Mouse (Mus musculus) CH12.LX (cell line): ENCODE data around the gene Col23a1. TPM values are rescaled to one million over a fixed set of nuclear protein-coding genes. Genes with fewer than 3 reads are reported as not detected.

Experiments used
- DNase-seq: peaks from one replicate; pipeline ENCODE4 v3.0.0-alpha.2; 2013; ENCODE audit errors: extremely low read depth
- H3K27ac ChIP-seq: 2 replicates; pipeline ENCODE4 v1.5.1; 2012; ENCODE audit warnings: low read depth, mild to moderate bottlenecking, control low read depth, moderate library complexity; ENCODE audit not compliant: insufficient read depth
- H3K27me3 ChIP-seq: replicated peaks from 2 replicates; pipeline ENCODE3; 2012; ENCODE audit warnings: inconsistent platforms
- H3K36me3 ChIP-seq, 2 experiments: replicated peaks in 1 of 2; 2 replicates each; pipeline versions ENCODE3 to v1.6.1; 2012; ENCODE audit warnings: inconsistent platforms in 1 of 2, low read length in 1 of 2, mild to moderate bottlenecking in 1 of 2, mixed read lengths in 1 of 2, moderate library complexity in 1 of 2; ENCODE audit not compliant: control insufficient read depth in 1 of 2, insufficient read depth in 1 of 2
- H3K4me1 ChIP-seq, 2 experiments: 2 replicates each; pipeline ENCODE4 v1.6.1; 2012; ENCODE audit warnings: inconsistent platforms in 1 of 2, moderate library complexity in 1 of 2; ENCODE audit not compliant: insufficient read depth in 2 of 2, control insufficient read depth in 1 of 2
- H3K4me2 ChIP-seq: 2 replicates; pipeline ENCODE4 v1.6.1; 2012; ENCODE audit warnings: low read depth, mild to moderate bottlenecking, control low read depth; ENCODE audit not compliant: poor library complexity, insufficient read depth, severe bottlenecking
- H3K4me3 ChIP-seq, 3 experiments: fragments of 150-350 bp in 1 of 3; sonication (generic) in 1 of 3; replicated peaks in 1 of 3; 2 replicates each; pipeline versions ENCODE3 to v1.5.1; 2011 to 2012; ENCODE audit warnings: low read depth in 2 of 3, low read length in 2 of 3, mild to moderate bottlenecking in 2 of 3, moderate library complexity in 2 of 3, control low read depth in 1 of 3, improper control_type of control experiment in 1 of 3, inconsistent platforms in 1 of 3, mixed read lengths in 1 of 3; ENCODE audit not compliant: poor library complexity in 1 of 3
- H3K79me2 ChIP-seq: replicated peaks from 2 replicates; pipeline ENCODE4 v1.6.1; 2012; ENCODE audit warnings: mild to moderate bottlenecking, moderate library complexity; ENCODE audit not compliant: control insufficient read depth, poor library complexity, insufficient read depth, severe bottlenecking; ENCODE audit errors: extremely low read depth
- H3K9ac ChIP-seq: 2 replicates; pipeline ENCODE4 v1.6.1; 2012; ENCODE audit warnings: low read depth, mild to moderate bottlenecking, control low read depth, moderate library complexity; ENCODE audit not compliant: insufficient read depth
- H3K9me3 ChIP-seq: replicated peaks from 2 replicates; pipeline ENCODE3; 2012; ENCODE audit warnings: low read length, inconsistent platforms, mixed read lengths
- BHLHE40 ChIP-seq: IDR thresholded peaks from 2 replicates; pipeline ENCODE4 v1.6.1; 2011; ENCODE audit warnings: mild to moderate bottlenecking, low read depth, low read length, improper control_type of control experiment
- CHD1 ChIP-seq: IDR thresholded peaks from 2 replicates; pipeline ENCODE4 v1.6.1; 2012; ENCODE audit warnings: low read depth, low read length, improper control_type of control experiment, inconsistent platforms
- CHD2 ChIP-seq: IDR thresholded peaks from 2 replicates; pipeline ENCODE4 v1.6.1; 2011; ENCODE audit warnings: low read length, improper control_type of control experiment
- CTCF ChIP-seq, 2 experiments: IDR thresholded peaks in 1 of 2; conservative IDR thresholded peaks in 1 of 2; 2 replicates each; pipeline ENCODE4 v1.5.1; 2011 to 2012; ENCODE audit warnings: low read depth in 2 of 2, low read length in 2 of 2, improper control_type of control experiment in 1 of 2, inconsistent platforms in 1 of 2, mild to moderate bottlenecking in 1 of 2, moderate library complexity in 1 of 2
- E2F4 ChIP-seq: IDR thresholded peaks from 2 replicates; pipeline ENCODE4 v1.6.1; 2011; ENCODE audit warnings: low read depth, low read length, improper control_type of control experiment; ENCODE audit not compliant: insufficient replicate concordance
- ELF1 ChIP-seq: IDR thresholded peaks from 2 replicates; pipeline ENCODE4 v1.6.1; 2014; ENCODE audit warnings: low read depth, mild to moderate bottlenecking, inconsistent platforms, low read length, improper control_type of control experiment
- ETS1 ChIP-seq: conservative IDR thresholded peaks from 2 replicates; pipeline ENCODE4 v1.6.1; 2012; ENCODE audit warnings: low read depth, mild to moderate bottlenecking, inconsistent platforms, low read length, improper control_type of control experiment, moderate library complexity
- GABPA ChIP-seq: IDR thresholded peaks from 2 replicates; pipeline ENCODE4 v1.6.1; 2012; ENCODE audit warnings: low read depth, low read length, improper control_type of control experiment, inconsistent platforms; ENCODE audit not compliant: insufficient replicate concordance
- IRF4 ChIP-seq: IDR thresholded peaks from 2 replicates; pipeline ENCODE4 v1.6.1; 2014; ENCODE audit warnings: low read depth, mild to moderate bottlenecking, inconsistent platforms, low read length, improper control_type of control experiment
- JUND ChIP-seq: conservative IDR thresholded peaks from 2 replicates; pipeline ENCODE4 v1.6.1; 2011; ENCODE audit warnings: low read depth, low read length, improper control_type of control experiment
- KAT2A ChIP-seq: IDR thresholded peaks from 2 replicates; pipeline ENCODE4 v1.6.1; 2012; ENCODE audit warnings: low read length, improper control_type of control experiment, inconsistent platforms; ENCODE audit not compliant: insufficient replicate concordance
- MAFK ChIP-seq: IDR thresholded peaks from 2 replicates; pipeline ENCODE4 v1.6.1; 2011; ENCODE audit warnings: low read length, improper control_type of control experiment; ENCODE audit not compliant: insufficient replicate concordance
- MEF2A ChIP-seq: IDR thresholded peaks from 2 replicates; pipeline ENCODE4 v1.6.1; 2014; ENCODE audit warnings: low read depth, mild to moderate bottlenecking, inconsistent platforms, low read length, improper control_type of control experiment, borderline replicate concordance
- NELFE ChIP-seq: IDR thresholded peaks from 2 replicates; pipeline ENCODE4 v1.6.1; 2011; ENCODE audit warnings: low read depth, low read length, improper control_type of control experiment
- RAD21 ChIP-seq: IDR thresholded peaks from 2 replicates; pipeline ENCODE4 v1.6.1; 2011; ENCODE audit warnings: low read depth, mild to moderate bottlenecking, low read length, improper control_type of control experiment, moderate library complexity
- SIN3A ChIP-seq: IDR thresholded peaks from 2 replicates; pipeline ENCODE4 v1.6.1; 2012; ENCODE audit warnings: low read length, improper control_type of control experiment, inconsistent platforms
- TBP ChIP-seq: conservative IDR thresholded peaks from 2 replicates; pipeline ENCODE4 v1.6.1; 2011; ENCODE audit warnings: low read depth, low read length, improper control_type of control experiment
- UBTF ChIP-seq: IDR thresholded peaks from 2 replicates; pipeline ENCODE4 v1.6.1; 2012; ENCODE audit warnings: low read depth, mild to moderate bottlenecking, inconsistent platforms, low read length, improper control_type of control experiment, moderate library complexity
- ZC3H11A ChIP-seq: IDR thresholded peaks from 2 replicates; pipeline ENCODE4 v1.6.1; 2012; ENCODE audit warnings: low read depth, mild to moderate bottlenecking, inconsistent platforms, low read length, improper control_type of control experiment
- ZKSCAN1 ChIP-seq: IDR thresholded peaks from 2 replicates; pipeline ENCODE4 v1.6.1; 2012; ENCODE audit warnings: low read depth, inconsistent platforms, low read length, improper control_type of control experiment, borderline replicate concordance
- ZNF384 ChIP-seq: IDR thresholded peaks from 2 replicates; pipeline ENCODE4 v1.6.1; 2012; ENCODE audit warnings: low read depth, low read length, improper control_type of control experiment, inconsistent platforms
- dilution Hi-C: fragments of 300-500 bp; cut with MboI; formaldehyde crosslinking; loops from 2 replicates; pipeline ENCODE4 v1.14.3; 2020; ENCODE audit warnings: low sequenced_read_pairs; ENCODE audit not compliant: extremely low pct_unique_long_range_greater_than_20kb, extremely low pct_ligation_motif_present
- in situ Hi-C: fragments of 300-500 bp; cut with MboI; formaldehyde crosslinking; loops from 3 replicates; pipeline ENCODE4 v1.14.3; 2019; ENCODE audit warnings: low sequenced_read_pairs, low pct_ligation_motif_present, low pct_unique_long_range_greater_than_20kb, mixed read lengths
- polyA plus RNA-seq: library from polyadenylated mRNA; unstranded; fragments of >175 nt; gene quantifications from 2 replicates; pipeline ENCODE4 v1.2.1, GENCODE M21; 2012; ENCODE audit warnings: low read depth; ENCODE audit not compliant: insufficient read length
- total RNA-seq, 2 experiments: library from RNA; depleted of rRNA; stranded (reverse); fragments of 300-350 nt in 1 of 2; fragments of >200 nt in 1 of 2; gene quantifications; 2 replicates each; pipeline ENCODE4 v1.2.3; 2012 to 2014

The Col23a1 gene
- total and polyA plus RNA-seq, 3 experiments, result 0.04 to 0.20 (median 0.08) TPM

DNA sequence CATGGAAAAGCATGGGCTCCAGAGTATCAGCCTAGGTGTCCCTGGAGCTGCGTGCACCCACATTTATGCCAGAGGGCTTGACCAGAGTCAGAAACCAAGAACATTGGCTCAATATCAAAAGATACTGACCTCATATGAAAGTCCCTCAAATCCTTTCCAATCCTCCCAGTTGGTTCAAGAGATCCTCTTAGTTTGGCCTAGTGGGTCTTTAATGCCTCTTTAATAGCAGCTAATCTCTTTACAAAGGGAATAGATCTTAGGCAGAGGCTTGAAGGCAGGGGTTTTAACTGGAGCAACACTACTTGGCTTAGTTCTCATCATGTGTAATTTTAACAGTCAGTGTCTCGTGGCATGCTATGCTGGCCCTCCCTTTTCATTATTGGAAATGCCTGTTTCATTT is 184.0 kb downstream of the Col23a1 start:
- Histone ChIP-seq H3K4me1 (no peaks in the 10 kb centered on the region), H3K79me2 (no peaks in the 10 kb centered on the region), H3K36me3 (no peaks in the 10 kb centered on the region), H3K27me3 (peaks cover 83% of the 10 kb centered on the region), H3K27ac (no peak overlapping the region), H3K4me3 (no peak overlapping the region), H3K9me3 (no peaks in the 10 kb centered on the region), H3K4me2 (no peak overlapping the region), H3K9ac (no peak overlapping the region)
- in situ Hi-C loops, result no loop called here
- DNase-seq, result no peak
- TF ChIP-seq NELFE (no peak), JUND (no peak), ELF1 (no peak), CHD1 (no peak), MAFK (no peak), TBP (no peak), E2F4 (no peak), IRF4 (no peak)
- dilution Hi-C loops, result no loop called here

- Histone ChIP-seq H3K9me3 (no peaks in the 10 kb centered on the region), H3K9ac (no peak overlapping the region), H3K27me3 (peaks cover 84% of the 10 kb centered on the region), H3K4me1 (no peaks in the 10 kb centered on the region), H3K27ac (no peak overlapping the region), H3K36me3 (no peaks in the 10 kb centered on the region), H3K79me2 (no peaks in the 10 kb centered on the region), H3K4me2 (no peak overlapping the region), H3K4me3 (no peak overlapping the region)
- dilution Hi-C loops, result no loop called here
- in situ Hi-C loops, result no loop called here
- no peak for DNase-seq
- no peak for TF ChIP-seq CTCF (conservative IDR thresholded peaks at IDR 0.05 in 1 of 2, IDR thresholded peaks at IDR 0.05 in 1 of 2; ENCODE audit: low read depth in 2 of 2, low read length in 2 of 2)
- TF ChIP-seq MEF2A, result no peak
- no peak for TF ChIP-seq ZNF384
- TF ChIP-seq RAD21, result no peak
- no peak for TF ChIP-seq GABPA
- TF ChIP-seq ETS1, result no peak
- no peak for TF ChIP-seq BHLHE40
- TF ChIP-seq, all 38 proteins: peak for 0
Observed at GRCm38 (mm10) chr11:51476543-51476942, 186.8 kb downstream of the Col23a1 start.

DNA sequence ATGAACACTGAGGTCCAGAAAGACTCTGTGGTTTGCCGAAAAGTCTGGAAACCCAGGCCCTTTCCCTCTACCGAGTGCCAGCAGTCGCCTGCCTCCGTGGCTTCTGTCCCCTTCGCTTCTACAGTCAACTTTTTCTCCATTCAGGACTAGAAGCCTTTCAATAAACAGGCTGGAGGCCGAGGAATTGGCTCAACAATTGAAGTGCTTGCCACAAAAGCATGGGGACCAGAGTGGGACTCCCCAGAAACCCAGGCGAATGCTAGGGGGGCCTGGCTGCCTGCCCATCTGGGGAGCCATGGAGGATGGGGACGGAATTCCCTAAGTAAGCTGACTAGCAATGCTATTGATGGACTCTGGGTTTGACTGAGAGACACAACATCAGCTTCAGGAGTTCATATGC is 187.9 kb downstream of the Col23a1 start:
- TF ChIP-seq JUND, result no peak
- no peak for TF ChIP-seq ZKSCAN1
- TF ChIP-seq CHD2, result no peak
- no peak for TF ChIP-seq UBTF
- no peak for TF ChIP-seq SIN3A
- TF ChIP-seq TBP, result no peak
- no peak for TF ChIP-seq ZNF384
- TF ChIP-seq E2F4, result no peak
- no peak for TF ChIP-seq ZC3H11A
- TF ChIP-seq KAT2A, result no peak
- no peak for TF ChIP-seq CTCF (conservative IDR thresholded peaks at IDR 0.05 in 1 of 2, IDR thresholded peaks at IDR 0.05 in 1 of 2; ENCODE audit: low read depth in 2 of 2, low read length in 2 of 2)
- TF ChIP-seq ELF1, result no peak
- TF ChIP-seq GABPA, result no peak
- Histone ChIP-seq H3K9me3 (no peaks in the 10 kb centered on the region), H3K4me2 (no peak overlapping the region), H3K27ac (no peak overlapping the region), H3K9ac (no peak overlapping the region), H3K4me1 (peaks cover 0 to 2% of the 10 kb centered on the region in 2 experiments; a peak in 2 of 4 replicates), H3K27me3 (peaks cover 80% of the 10 kb centered on the region), H3K36me3 (no peaks in the 10 kb centered on the region), H3K4me3 (no peak overlapping the region), H3K79me2 (no peaks in the 10 kb centered on the region)
- dilution Hi-C loops, result no loop called here
- no peak for DNase-seq
- in situ Hi-C loops, result no loop called here
